Mouse (Mus musculus) heart, postnatal 0 days (tissue): Measurements from ENCODE around the gene Pxdn.

Experiments
- CTCF ChIP-seq: IDR thresholded peaks from 2 replicates; pipeline ENCODE4 v1.5.1; 2016; ENCODE audit warnings: antibody characterized with exemption, control low read depth, low read depth
- EP300 ChIP-seq: IDR thresholded peaks from 2 replicates; pipeline ENCODE4 v1.6.1; 2016; ENCODE audit warnings: antibody characterized with exemption, low read depth

DNA sequence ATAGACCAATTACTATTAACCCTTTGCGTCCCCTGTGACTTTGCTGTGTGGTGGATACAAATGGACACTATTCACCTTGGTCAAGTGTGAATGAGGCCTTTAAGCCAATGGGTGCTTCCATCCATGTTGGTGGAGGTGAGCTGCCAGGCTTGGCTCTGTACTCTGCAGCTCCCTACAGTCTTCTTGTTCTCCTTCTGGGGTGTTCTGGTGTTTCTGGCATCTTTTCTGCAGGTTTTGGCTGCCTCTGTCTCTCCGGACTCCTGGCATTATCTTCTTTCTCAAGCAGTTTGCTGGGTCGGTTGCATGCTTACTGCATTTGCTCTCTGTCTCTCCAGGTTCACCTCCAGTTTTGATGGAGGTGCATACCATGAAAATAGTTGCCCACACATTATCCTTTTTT, 7.2 kb downstream of the Pxdn start:
- no peak for TF ChIP-seq CTCF
- TF ChIP-seq EP300: no peak
